Mouse (Mus musculus) lung, adult 2 months (tissue): ENCODE results near the gene Sh2d1b2.

ENCODE experiments used
- CTCF ChIP-seq: fragments of 200-500 bp; IDR thresholded peaks from 2 replicates; pipeline ENCODE4 v1.5.1; 2011; ENCODE audit warnings: mild to moderate bottlenecking, low read length, control low read depth; ENCODE audit not compliant: insufficient read depth
- POLR2A ChIP-seq: fragments of 200-500 bp; IDR thresholded peaks from 2 replicates; pipeline ENCODE4 v1.6.1; 2011; ENCODE audit warnings: low read depth, mild to moderate bottlenecking, control low read depth, low read length, borderline replicate concordance; ENCODE audit errors: extremely low read depth

GRCm38 (mm10) chr1:170188601-170189000 is 43.9 kb upstream of the Sh2d1b2 start:
- TF ChIP-seq CTCF (no peak), POLR2A (no peak)
